Mouse (Mus musculus): ENCODE measurements at regions not wholly inside any gene's neighbourhood (a gene's known extent, or its start where the extent isn't known, plus 50 kb on each side); places are given as distances from the start of the nearest gene placed in this dataset.

GRCm38 (mm10) chr10:14989601-14990140, 271.7 kb upstream of the Gje1 start:
- TF ChIP-seq CTCF (IDR thresholded peaks at IDR 0.05; ENCODE audit: low read depth) (no peak), EP300 (IDR thresholded peaks at IDR 0.05; ENCODE audit: low read depth) (no peak)

Data from heart, postnatal 0 days (tissue).